Mouse (Mus musculus): ENCODE data around the gene Ppp2r3c. TPM values are rescaled to one million over a fixed set of nuclear protein-coding genes. Genes with fewer than 3 reads are reported as not detected.
A peak's percentile ranks its signal among the peaks of the same experiment; 100 is the strongest.
"Not testable (repeated sequence)": the region's sequence is repeated elsewhere in the genome, so short reads cannot be mapped to it uniquely, and the experiment has no call there.

The Ppp2r3c gene
- polyA plus RNA-seq, 1 experiment = 9.0 TPM

GRCm38 (mm10) chr12:55306371-55306770, 3.6 kb upstream of the Ppp2r3c start:
- 92% methylated on average over 4 of the region's 4 CpGs for WGBS

GRCm38 (mm10) chr12:55301472-55302300, 1.1 kb downstream of the Ppp2r3c start:
- Histone ChIP-seq H3K4me3 (replicated peaks; ENCODE audit: control insufficient read depth, low read depth, low read length) (peak overlapping the region; percentile 66), H3K27ac (ENCODE audit: control insufficient read depth, insufficient read depth, low read depth, low read length, poor library complexity) (peak overlapping the region; percentile 99; the same call in 1 of the 2 replicates), H3K4me1 (ENCODE audit: control insufficient read depth, insufficient read depth, low read length) (no peaks in the 10 kb centered on the region; the same call in 1 of the 2 replicates)
- WGBS = 13% methylated on average over 11 of the region's 11 CpGs
- TF ChIP-seq POLR2A (IDR thresholded peaks at IDR 0.05; ENCODE audit: borderline replicate concordance, control insufficient read depth, low read depth, low read length) (no peak), CTCF (IDR thresholded peaks at IDR 0.05; ENCODE audit: control insufficient read depth, insufficient read depth, low read length) (no peak)

More at GRCm38 (mm10) chr12:55306371-55306770, 3.6 kb upstream of the Ppp2r3c start:
- Histone ChIP-seq H3K4me1 (ENCODE audit: control insufficient read depth, insufficient read depth, low read length) (no peaks in the 10 kb centered on the region; the same call in 1 of the 2 replicates), H3K4me3 (replicated peaks; ENCODE audit: control insufficient read depth, low read depth, low read length) (no peak overlapping the region), H3K27ac (ENCODE audit: control insufficient read depth, insufficient read depth, low read depth, low read length, poor library complexity) (no peak overlapping the region)
- TF ChIP-seq POLR2A (IDR thresholded peaks at IDR 0.05; ENCODE audit: borderline replicate concordance, control insufficient read depth, low read depth, low read length) (no peak), CTCF (IDR thresholded peaks at IDR 0.05; ENCODE audit: control insufficient read depth, insufficient read depth, low read length) (no peak)

GRCm38 (mm10) chr12:55300820-55301351, 1.9 kb downstream of the Ppp2r3c start:
- TF ChIP-seq CTCF (IDR thresholded peaks at IDR 0.05; ENCODE audit: control insufficient read depth, insufficient read depth, low read length) = no peak
- no peak for TF ChIP-seq POLR2A (IDR thresholded peaks at IDR 0.05; ENCODE audit: borderline replicate concordance, control insufficient read depth, low read depth, low read length)
- Histone ChIP-seq H3K4me1 (ENCODE audit: control insufficient read depth, insufficient read depth, low read length) (no peaks in the 10 kb centered on the region; the same call in 1 of the 2 replicates), H3K27ac (ENCODE audit: control insufficient read depth, insufficient read depth, low read depth, low read length, poor library complexity) (no peak overlapping the region), H3K4me3 (replicated peaks; ENCODE audit: control insufficient read depth, low read depth, low read length) (no peak overlapping the region)
- WGBS = 57% methylated on average over 3 of the region's 3 CpGs

- Histone ChIP-seq H3K27ac (ENCODE audit: control insufficient read depth, insufficient read depth, low read depth, low read length, poor library complexity) (no peak within 1 kb of the TSS), H3K4me1 (ENCODE audit: control insufficient read depth, insufficient read depth, low read length) (no peaks in the 10 kb centered on the region; the same call in 1 of the 2 replicates), H3K4me3 (replicated peaks; ENCODE audit: control insufficient read depth, low read depth, low read length) (no peak within 1 kb of the TSS)
- 33% methylated on average over 5 of the region's 5 CpGs for WGBS
- TF ChIP-seq CTCF (IDR thresholded peaks at IDR 0.05; ENCODE audit: control insufficient read depth, insufficient read depth, low read length) = no peak
- no peak for TF ChIP-seq POLR2A (IDR thresholded peaks at IDR 0.05; ENCODE audit: borderline replicate concordance, control insufficient read depth, low read depth, low read length)
Measured at GRCm38 (mm10) chr12:55299336-55299735, 3.5 kb downstream of the Ppp2r3c start, which contains the start of gene 1110008L16Rik. Gene 1110008L16Rik (plus strand): TSS chr12:55299577.

GRCm38 (mm10) chr12:55298112-55298511, 4.7 kb downstream of the Ppp2r3c start:
- WGBS = 93% methylated on average over 9 of the region's 9 CpGs
- Histone ChIP-seq H3K27ac (ENCODE audit: control insufficient read depth, insufficient read depth, low read depth, low read length, poor library complexity) (no peak overlapping the region), H3K4me3 (replicated peaks; ENCODE audit: control insufficient read depth, low read depth, low read length) (no peak overlapping the region), H3K4me1 (ENCODE audit: control insufficient read depth, insufficient read depth, low read length) (no peaks in the 10 kb centered on the region; the same call in 1 of the 2 replicates)
- TF ChIP-seq CTCF (IDR thresholded peaks at IDR 0.05; ENCODE audit: control insufficient read depth, insufficient read depth, low read length) (no peak), POLR2A (IDR thresholded peaks at IDR 0.05; ENCODE audit: borderline replicate concordance, control insufficient read depth, low read depth, low read length) (no peak)

GRCm38 (mm10) chr12:55277583-55277982, 25.2 kb downstream of the Ppp2r3c start:
- not testable (repeated sequence) for H3K27ac ChIP-seq (ENCODE audit: control insufficient read depth, insufficient read depth, low read depth, low read length, poor library complexity); H3K4me1 ChIP-seq (ENCODE audit: control insufficient read depth, insufficient read depth, low read length); H3K4me3 ChIP-seq (replicated peaks; ENCODE audit: control insufficient read depth, low read depth, low read length)
- WGBS = 78% methylated on average over 3 of the region's 6 CpGs

- 79% methylated on average over 3 of the region's 3 CpGs for WGBS
- H3K4me3 ChIP-seq (replicated peaks; ENCODE audit: control insufficient read depth, low read depth, low read length) = no peak overlapping the region
- H3K27ac ChIP-seq (ENCODE audit: control insufficient read depth, insufficient read depth, low read depth, low read length, poor library complexity) = no peak overlapping the region
- TF ChIP-seq POLR2A (IDR thresholded peaks at IDR 0.05; ENCODE audit: borderline replicate concordance, control insufficient read depth, low read depth, low read length) = no peak
- no peak for TF ChIP-seq CTCF (IDR thresholded peaks at IDR 0.05; ENCODE audit: control insufficient read depth, insufficient read depth, low read length)
- H3K4me1 ChIP-seq (ENCODE audit: control insufficient read depth, insufficient read depth, low read length) = no peaks in the 10 kb centered on the region
Measured at GRCm38 (mm10) chr12:55272243-55272642, 30.6 kb downstream of the Ppp2r3c start.

- not testable (repeated sequence) for H3K4me1 ChIP-seq (ENCODE audit: control insufficient read depth, insufficient read depth, low read length); H3K27ac ChIP-seq (ENCODE audit: control insufficient read depth, insufficient read depth, low read depth, low read length, poor library complexity); H3K4me3 ChIP-seq (replicated peaks; ENCODE audit: control insufficient read depth, low read depth, low read length)
- no CpG with 5 or more reads among the region's 5 CpGs for WGBS
Measured at GRCm38 (mm10) chr12:55263385-55263784, 39.4 kb downstream of the Ppp2r3c start.

GRCm38 (mm10) chr12:55261950-55262349, 40.8 kb downstream of the Ppp2r3c start:
- H3K27ac ChIP-seq (ENCODE audit: control insufficient read depth, insufficient read depth, low read depth, low read length, poor library complexity); H3K4me3 ChIP-seq (replicated peaks; ENCODE audit: control insufficient read depth, low read depth, low read length); H3K4me1 ChIP-seq (ENCODE audit: control insufficient read depth, insufficient read depth, low read length): not testable (repeated sequence)
- WGBS = no CpG with 5 or more reads among the region's 8 CpGs

- H3K4me1 ChIP-seq (ENCODE audit: control insufficient read depth, insufficient read depth, low read length); H3K4me3 ChIP-seq (replicated peaks; ENCODE audit: control insufficient read depth, low read depth, low read length); H3K27ac ChIP-seq (ENCODE audit: control insufficient read depth, insufficient read depth, low read depth, low read length, poor library complexity): not testable (repeated sequence)
- WGBS = no CpG with 5 or more reads among the region's 8 CpGs
Measured at GRCm38 (mm10) chr12:55242243-55242642, 60.6 kb downstream of the Ppp2r3c start.

GRCm38 (mm10) chr12:55230520-55230861, 72.3 kb downstream of the Ppp2r3c start:
- H3K4me3 ChIP-seq (replicated peaks; ENCODE audit: control insufficient read depth, low read depth, low read length) = peak overlapping the region; percentile 59
- not testable (repeated sequence) for H3K4me1 ChIP-seq (ENCODE audit: control insufficient read depth, insufficient read depth, low read length); H3K27ac ChIP-seq (ENCODE audit: control insufficient read depth, insufficient read depth, low read depth, low read length, poor library complexity)
- under 1% methylated on average over 14 of the region's 25 CpGs for WGBS
